Mouse (Mus musculus) cerebellum, postnatal 4 days (tissue): ENCODE measurements around the gene Fip1l1.

ENCODE experiments used
- DNase-seq, 2 experiments: peaks; one replicate each; pipeline ENCODE4 v3.0.0; 2022; ENCODE audit warnings: low spot score in 2 of 2, mixed read lengths in 1 of 2

The Fip1l1 gene

DNA sequence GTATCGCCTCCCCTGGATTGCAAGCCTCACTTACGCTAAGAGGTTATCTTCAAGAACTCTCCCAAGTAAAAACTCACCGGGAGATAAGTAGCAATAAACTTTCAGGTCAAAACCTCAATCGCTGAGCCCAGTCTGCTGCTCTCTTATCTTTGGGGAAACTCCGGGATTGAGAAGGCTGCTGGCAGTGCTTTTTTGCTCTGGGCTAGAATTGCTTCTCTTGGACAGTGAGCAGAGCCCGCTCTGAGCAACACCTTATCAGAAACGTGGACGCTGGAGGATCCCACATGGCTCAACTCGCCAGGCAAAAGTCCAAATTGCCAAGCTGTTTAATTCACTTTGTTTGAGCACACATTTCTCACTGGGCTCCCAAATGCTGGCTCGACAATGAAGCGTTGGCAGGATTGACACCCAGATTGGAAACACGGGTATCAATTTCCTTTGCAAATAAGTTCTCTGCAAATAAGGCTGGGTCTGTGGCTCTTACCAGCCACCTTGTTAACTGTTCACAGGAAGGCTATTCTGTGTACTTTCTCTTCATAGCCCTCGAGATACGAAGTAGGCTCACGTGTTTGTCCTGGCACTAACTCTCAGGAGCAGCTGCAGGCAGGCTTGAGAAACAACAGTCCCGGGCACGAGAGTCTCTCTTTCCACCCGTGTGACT, 78.4 kb downstream of the Fip1l1 start:
- no peak for DNase-seq

GRCm38 (mm10) chr5:74617816-74618572, 82.7 kb downstream of the Fip1l1 start:
- DNase-seq = no peak

- DNase-seq = no peak
These were observed 83.4 kb downstream of the Fip1l1 start for GRCm38 (mm10) chr5:74618573-74619059.

GRCm38 (mm10) chr5:74621691-74622470, 86.6 kb downstream of the Fip1l1 start:
- DNase-seq = no peak

GRCm38 (mm10) chr5:74623316-74624000, 88.2 kb downstream of the Fip1l1 start:
- no peak for DNase-seq

- no peak for DNase-seq
These were observed 89.1 kb downstream of the Fip1l1 start for GRCm38 (mm10) chr5:74624385-74624784.

DNA sequence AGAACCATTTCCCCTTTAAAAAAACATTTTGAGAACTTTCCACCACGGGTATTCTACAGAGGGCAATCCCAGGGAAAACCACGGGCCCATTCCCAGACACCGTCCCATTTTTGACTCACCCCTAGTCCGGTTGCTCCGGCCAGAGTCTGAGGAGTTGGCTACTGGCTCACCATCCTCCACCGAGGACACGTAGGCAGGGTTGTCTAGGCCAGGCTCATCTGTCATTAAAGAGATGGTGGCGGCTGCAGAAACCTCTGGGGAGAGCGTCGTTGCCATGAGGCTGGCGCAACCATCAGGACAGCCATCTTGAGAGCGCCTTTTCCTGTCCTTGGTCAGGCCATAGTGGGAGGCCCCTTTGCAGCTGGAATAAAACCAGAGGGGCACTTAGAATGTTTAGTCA, 92.8 kb downstream of the Fip1l1 start:
- no peak for DNase-seq

DNA sequence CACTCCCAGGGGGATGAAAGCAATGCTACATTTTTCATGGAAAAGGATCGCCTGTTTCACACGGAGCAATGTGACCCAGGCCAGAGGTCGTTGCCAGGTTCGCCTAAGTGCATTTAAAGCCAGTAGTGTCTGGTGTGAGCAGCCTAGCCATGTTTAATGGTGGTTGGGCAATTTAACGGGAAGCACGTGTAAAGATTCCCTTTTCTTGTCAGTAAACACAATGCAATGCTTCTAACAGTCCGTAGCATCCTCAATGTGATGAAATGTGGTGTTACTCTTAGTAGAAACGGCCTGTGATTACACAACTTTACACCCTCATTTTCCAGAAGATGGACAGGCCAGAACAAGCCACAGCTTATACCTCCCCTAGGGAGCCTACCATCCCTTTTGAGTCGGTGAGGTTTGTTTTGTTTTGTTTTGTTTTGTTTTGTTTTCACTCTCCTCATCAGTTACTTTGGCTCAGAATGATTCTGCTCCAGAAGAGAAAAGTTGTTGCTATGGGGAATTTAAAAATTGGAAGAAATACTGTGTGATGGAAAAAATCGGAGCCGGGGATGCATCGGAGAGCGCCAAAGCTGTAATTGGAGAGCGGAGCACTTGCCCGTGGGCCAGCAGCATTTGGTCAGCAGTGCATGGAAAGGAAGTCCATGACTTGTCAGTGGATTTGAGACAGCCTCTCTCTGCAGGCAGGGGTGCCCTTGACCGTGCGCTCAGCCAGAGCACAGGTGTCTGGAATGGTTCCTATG, 97.3 kb downstream of the Fip1l1 start:
- DNase-seq = no peak

DNA sequence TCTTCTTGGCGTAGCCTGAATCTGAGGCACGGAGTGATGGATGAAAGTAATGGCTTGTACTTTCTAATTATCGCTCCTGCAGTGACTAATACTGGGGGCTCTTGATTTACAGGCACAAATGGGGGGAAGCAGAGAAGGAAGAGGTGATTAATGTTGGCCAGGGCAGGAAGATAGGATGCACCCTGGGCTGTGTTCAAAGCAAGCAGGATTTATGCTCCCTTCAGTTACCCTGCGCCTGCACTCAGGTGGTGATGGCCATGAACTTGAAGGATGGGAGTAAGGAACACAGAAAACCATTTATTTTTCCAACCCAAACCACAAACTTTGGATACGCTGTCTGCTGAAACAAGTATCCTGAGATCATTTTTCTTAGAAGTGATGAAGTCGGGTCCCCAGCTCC, 98.2 kb downstream of the Fip1l1 start:
- no peak for DNase-seq

DNA sequence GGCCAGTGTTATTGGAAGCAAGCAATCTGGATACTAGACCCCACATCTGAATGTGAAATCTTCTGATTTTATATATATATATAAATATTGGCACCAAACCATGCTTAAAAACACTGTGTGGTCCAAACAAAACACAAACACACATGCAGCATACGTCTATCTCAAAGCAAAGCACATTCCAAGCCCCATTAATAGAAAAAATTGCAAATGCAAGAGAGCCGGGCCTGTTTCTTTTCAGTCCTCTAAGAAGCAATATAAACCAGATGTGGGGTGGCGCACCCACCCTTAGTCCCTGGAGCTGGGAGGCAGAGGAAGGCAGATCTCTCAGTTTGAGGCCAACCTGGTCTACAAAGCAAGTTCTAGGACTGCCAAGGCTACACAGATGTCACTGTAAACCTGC, 99.1 kb downstream of the Fip1l1 start:
- no peak for DNase-seq

DNA sequence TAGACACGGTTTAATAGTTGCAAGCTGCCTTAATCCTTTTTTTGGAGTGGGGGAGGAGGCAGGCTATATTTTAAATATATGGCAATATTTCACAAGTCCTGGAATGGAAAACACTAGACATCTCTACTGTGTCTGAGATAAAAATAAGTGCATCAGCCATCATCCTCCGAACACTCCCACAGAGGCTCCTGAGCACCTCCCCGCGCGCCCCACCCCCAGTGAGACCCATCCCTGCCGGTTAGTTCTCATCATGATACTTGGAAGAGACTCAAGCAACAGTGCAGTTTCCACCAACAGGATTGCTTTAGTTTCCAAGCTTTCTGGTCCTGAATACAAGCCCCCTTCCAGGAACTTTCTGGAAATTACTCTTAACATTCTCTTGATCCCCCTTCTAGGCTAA, 104.3 kb downstream of the Fip1l1 start:
- DNase-seq = no peak

DNA sequence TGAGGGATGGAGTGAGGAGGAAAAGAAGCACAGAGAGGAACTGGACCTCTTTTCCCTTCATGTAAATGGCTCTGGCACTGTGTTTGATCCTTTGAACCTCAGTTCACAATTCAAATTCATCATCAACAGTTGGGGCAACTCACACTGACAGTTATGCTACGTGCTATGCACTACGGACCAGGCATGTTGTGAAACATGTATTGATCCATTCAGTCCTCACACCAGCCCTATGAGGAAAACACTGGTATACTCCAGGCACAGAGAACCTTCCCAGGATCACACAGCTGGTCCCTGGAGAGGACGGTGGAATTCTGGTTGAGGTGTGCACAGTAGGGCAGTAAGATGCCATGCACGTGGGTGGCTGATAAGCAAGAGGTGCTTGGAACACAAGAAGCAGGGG, 105.3 kb downstream of the Fip1l1 start:
- no peak for DNase-seq

DNA sequence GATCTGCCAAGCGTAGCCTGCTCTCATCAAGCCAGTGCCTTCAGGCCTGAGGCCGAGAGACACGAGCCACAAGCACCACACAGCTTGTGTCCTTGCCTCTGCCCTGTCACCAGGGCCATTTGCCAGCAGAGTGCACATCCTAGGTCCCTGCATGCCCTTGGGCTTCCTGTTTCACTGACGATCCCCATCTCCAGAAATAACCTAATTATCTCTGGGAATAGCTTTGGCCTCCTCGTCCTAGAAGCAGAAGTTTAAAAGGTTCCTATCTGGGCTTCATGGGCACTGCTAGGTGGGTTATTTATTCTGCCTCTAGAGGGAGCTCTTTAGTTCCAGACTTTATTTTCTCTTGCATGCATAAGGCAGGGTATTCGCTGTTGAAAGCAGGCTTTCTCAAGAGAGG, 105.8 kb downstream of the Fip1l1 start:
- no peak for DNase-seq

DNA sequence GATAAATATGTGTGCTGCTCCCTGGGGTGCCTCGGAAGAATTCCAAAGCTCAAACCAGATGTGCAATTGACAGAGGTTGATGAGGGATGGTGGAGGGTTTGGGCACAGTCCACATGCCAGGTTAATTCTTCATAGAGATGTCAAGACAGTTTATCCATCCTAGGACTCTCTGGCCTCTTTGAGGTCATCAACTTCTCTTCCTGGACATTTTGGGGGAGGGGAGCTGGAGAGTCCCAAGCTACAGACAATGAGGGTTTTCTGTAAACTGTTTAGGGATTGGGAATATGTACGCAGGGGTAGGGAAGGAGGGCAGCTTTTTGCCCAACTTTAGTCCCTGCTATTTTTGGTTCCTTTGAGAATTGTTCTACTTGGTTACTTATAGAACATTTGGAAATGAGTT, 107.0 kb downstream of the Fip1l1 start:
- no peak for DNase-seq

GRCm38 (mm10) chr5:74647584-74647984, 112.3 kb downstream of the Fip1l1 start:
- DNase-seq = no peak

DNA sequence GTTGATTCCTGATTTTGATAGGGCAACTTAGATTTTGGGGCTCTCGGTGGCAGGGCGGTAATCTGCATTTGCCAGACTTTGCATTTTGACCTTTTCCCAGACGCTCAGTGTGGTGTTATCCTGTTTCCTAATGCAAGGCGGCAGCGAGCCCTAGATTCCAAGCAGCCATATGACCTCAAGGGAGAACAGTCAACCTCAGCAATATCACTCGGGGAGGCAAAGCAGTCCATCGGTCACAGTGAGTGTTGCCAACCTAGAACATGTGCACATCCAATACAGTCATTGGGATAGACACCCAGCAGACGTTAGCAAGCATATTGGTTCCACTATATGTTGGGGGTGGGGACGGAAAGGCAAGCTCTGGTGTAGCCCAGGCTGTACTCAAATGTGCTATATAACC, 113.0 kb downstream of the Fip1l1 start:
- no peak for DNase-seq
